Comparison of ENCODE assay signal across 10 mouse cellular contexts in the genomic region with DNA sequence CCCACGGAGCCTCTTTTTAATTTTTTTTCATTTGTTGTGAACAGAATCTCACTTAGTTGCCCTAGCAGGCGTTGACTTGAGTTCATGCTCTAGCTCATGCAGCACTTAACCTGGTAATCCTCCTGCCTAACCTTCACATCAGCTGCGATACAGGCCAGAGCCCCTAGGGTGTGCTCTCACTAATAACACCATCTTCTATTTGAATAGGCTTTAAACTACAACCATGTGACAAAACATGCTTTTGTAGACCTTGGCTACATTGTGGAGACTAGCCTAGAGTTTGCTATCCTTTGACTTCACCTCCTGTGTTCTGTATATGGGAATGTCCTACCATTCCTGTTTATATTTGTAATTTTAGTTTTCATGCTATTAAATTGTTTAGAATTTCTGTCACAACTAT. TPM values are rescaled to one million over a fixed set of nuclear protein-coding genes. Genes with fewer than 3 reads are reported as not detected.
DNase-seq lines count a peak whose midpoint lies in the region; ATAC-seq and TF ChIP-seq lines count a peak whose summit lies in the region.
"Had no signal": no experiment of that assay in that cellular context is flagged by ENCODE, and none has a peak within 500 bp of the region (broad histone marks: within the 10 kb centered on the region; RNA-seq: fewer than 3 reads in every experiment).

No protein-coding gene starts in this region.

- intact Hi-C loops in heart, postnatal 10 days (cut with DNase I) = no loop called here

- no peak for ATAC-seq in heart, postnatal 0 days (ENCODE audit: insufficient read depth, low read depth)
- ATAC-seq in stomach, postnatal 0 days (ENCODE audit: low FRiP score, low TSS enrichment) = no peak
- ATAC-seq in liver, embryonic 11.5 days (replicated peaks; ENCODE audit: low FRiP score) = no peak

- H3K27me3 ChIP-seq in heart, postnatal 0 days (ENCODE audit: control insufficient read depth, insufficient read depth, low read length) = no peaks in the 10 kb centered on the region
- H3K27me3 ChIP-seq in stomach, postnatal 0 days (ENCODE audit: control insufficient read depth, insufficient read depth, low read length) = no peaks in the 10 kb centered on the region
- no peaks in the 10 kb centered on the region for H3K27me3 ChIP-seq in liver, embryonic 11.5 days (replicated peaks; ENCODE audit: control insufficient read depth, insufficient read depth, low read length)
- H3K27me3 ChIP-seq: embryonic facial prominence, embryonic 15.5 days had no signal

- peaks cover 26% of the 10 kb centered on the region for H3K36me3 ChIP-seq in heart, postnatal 0 days (replicated peaks; ENCODE audit: control insufficient read depth, insufficient read depth, low read length)
- H3K36me3 ChIP-seq in stomach, postnatal 0 days (ENCODE audit: control insufficient read depth, insufficient read depth, low read length) = 0 out of 2 replicates have a peak, but pooled peaks cover 3% of the 10 kb centered on the region
- H3K36me3 ChIP-seq in liver, embryonic 11.5 days (ENCODE audit: control insufficient read depth, insufficient read depth, low read length) = peaks cover 4% of the 10 kb centered on the region; the same call in 1 of the 2 replicates

- no peak for DNase-seq in heart, postnatal 0 days (ENCODE audit: low spot score)
- DNase-seq in heart, postnatal 10 days = no peak
- DNase-seq in thymus, postnatal 14 days = peak; percentile 12
- no peak for DNase-seq in thymus, postnatal 36 days
- DNase-seq in embryo, embryonic 10.5 days (ENCODE audit: low spot score) = peak; percentile 13
- peak; percentile 23 for DNase-seq in stomach, postnatal 0 days (ENCODE audit: low spot score)
- DNase-seq in natural killer cell, adult 2 months (ENCODE audit: low spot score in 2 of 2) = no peak
- DNase-seq in liver, embryonic 11.5 days (ENCODE audit: low spot score) = no peak
- DNase-seq: heart, postnatal 36 days had no signal

- no peak overlapping the region for H3K4me2 ChIP-seq in heart, postnatal 0 days (ENCODE audit: low read depth, low read length)
- no peak overlapping the region for H3K4me2 ChIP-seq in stomach, postnatal 0 days (replicated peaks; ENCODE audit: low read depth)
- no peak overlapping the region for H3K4me2 ChIP-seq in liver, embryonic 11.5 days
- H3K4me2 ChIP-seq: embryonic facial prominence, embryonic 15.5 days had no signal

- 81% methylated on average over 3 of the region's 3 CpGs for WGBS in heart, postnatal 0 days
- 72% methylated on average over 3 of the region's 3 CpGs for WGBS in stomach, postnatal 0 days
- 74% methylated on average over 3 of the region's 3 CpGs for WGBS in liver, embryonic 11.5 days

- no peak for TF ChIP-seq EP300 in heart, postnatal 0 days (IDR thresholded peaks at IDR 0.05; ENCODE audit: low read depth)
- TF ChIP-seq EP300 in stomach, postnatal 0 days (optimal IDR thresholded peaks at IDR 0.05) = no peak

- TF ChIP-seq CTCF in heart, postnatal 0 days (IDR thresholded peaks at IDR 0.05; ENCODE audit: low read depth) = peak; percentile 18
- peak; percentile 51 for TF ChIP-seq CTCF in stomach, postnatal 0 days (IDR thresholded peaks at IDR 0.05; ENCODE audit: low read depth)

- no peak overlapping the region for H3K27ac ChIP-seq in heart, postnatal 0 days (ENCODE audit: low read depth)
- H3K27ac ChIP-seq in stomach, postnatal 0 days (replicated peaks) = no peak overlapping the region
- H3K27ac ChIP-seq in liver, embryonic 11.5 days (ENCODE audit: low read depth, low read length) = no peak overlapping the region
- H3K27ac ChIP-seq: embryonic facial prominence, embryonic 15.5 days had no signal

- H3K9ac ChIP-seq in heart, postnatal 0 days (replicated peaks; ENCODE audit: low read depth, low read length) = no peak overlapping the region
- H3K9ac ChIP-seq in stomach, postnatal 0 days (ENCODE audit: low read length) = no peak overlapping the region
- H3K9ac ChIP-seq in liver, embryonic 11.5 days (ENCODE audit: low read depth, low read length) = no peak overlapping the region
- H3K9ac ChIP-seq: embryonic facial prominence, embryonic 15.5 days had no signal

- H3K4me1 ChIP-seq in heart, postnatal 0 days (ENCODE audit: control insufficient read depth, insufficient read depth) = no peaks in the 10 kb centered on the region
- H3K4me1 ChIP-seq in stomach, postnatal 0 days (replicated peaks; ENCODE audit: control insufficient read depth, insufficient read depth) = no peaks in the 10 kb centered on the region
- no peaks in the 10 kb centered on the region for H3K4me1 ChIP-seq in liver, embryonic 11.5 days (replicated peaks; ENCODE audit: control insufficient read depth, insufficient read depth, low read length)
- H3K4me1 ChIP-seq: embryonic facial prominence, embryonic 15.5 days had no signal

- no peaks in the 10 kb centered on the region for H3K9me3 ChIP-seq in heart, postnatal 0 days (replicated peaks; ENCODE audit: control insufficient read depth, low read length)
- no peaks in the 10 kb centered on the region for H3K9me3 ChIP-seq in stomach, postnatal 0 days (ENCODE audit: control insufficient read depth, low read length)
- no peaks in the 10 kb centered on the region for H3K9me3 ChIP-seq in liver, embryonic 11.5 days (ENCODE audit: control insufficient read depth, low read length)
- H3K9me3 ChIP-seq: embryonic facial prominence, embryonic 15.5 days had no signal

- H3K4me3 ChIP-seq in heart, postnatal 0 days (ENCODE audit: low read depth, low read length) = no peak overlapping the region
- H3K4me3 ChIP-seq in stomach, postnatal 0 days (ENCODE audit: low read depth, low read length) = no peak overlapping the region
- H3K4me3 ChIP-seq in liver, embryonic 11.5 days (ENCODE audit: low read depth, low read length) = no peak overlapping the region
- H3K4me3 ChIP-seq: embryonic facial prominence, embryonic 15.5 days had no signal

RNA-seq across cellular contexts. Expression of a gene that starts 45.2 kb away (rescaled TPM):
- total RNA-seq in heart, postnatal 0 days (2014; rRNA removed; ENCODE audit: low replicate concordance) = 0.53 and 0.58 TPM in 2 replicates
- 0.18 and 0.34 TPM in 2 replicates for polyA plus RNA-seq in heart, postnatal 0 days (2015; fragmentation: Nextera tagmentation; extraction: Ambion mirVana)
- total RNA-seq in heart, postnatal 10 days (2021) = 1 to 10 TPM; 1.9 to 2.1 TPM
- 3.2 and 3.8 TPM in 2 replicates for polyA plus RNA-seq in stomach, postnatal 0 days (2015; fragmentation: Nextera tagmentation; extraction: Ambion mirVana)
- 0.51 and 0.69 TPM in 2 replicates for polyA plus RNA-seq in liver, embryonic 11.5 days (2014; fragmentation: Nextera tagmentation; extraction: Ambion mirVana)

Comparison
In these comparisons a context has a peak if more than half of its experiments do, and no peak if none do; other contexts are left out.
1. DNase-seq: peak in thymus, postnatal 14 days (single experiment), embryo, embryonic 10.5 days (single experiment) and stomach, postnatal 0 days (single experiment); none in heart, postnatal 0 days (single experiment), heart, postnatal 10 days (0 of 2), thymus, postnatal 36 days (0 of 2), natural killer cell, adult 2 months (0 of 2) and liver, embryonic 11.5 days (single experiment).